Mouse (Mus musculus) left cerebral cortex, postnatal 4 days (tissue): ENCODE data around the gene Fasn. TPM values are rescaled to one million over a fixed set of nuclear protein-coding genes. Genes with fewer than 3 reads are reported as not detected.
"Not testable (repeated sequence)": the region's sequence is repeated elsewhere in the genome, so short reads cannot be mapped to it uniquely, and the experiment has no call there.

Source experiments
- DNase-seq: peaks from one replicate; pipeline ENCODE4 v3.0.0-alpha.2; 2022
- intact Hi-C: fragments of 180-260 bp; cut with DNase I; formaldehyde crosslinking; loops from one replicate; pipeline ENCODE4 v1.15.1; 2025
- total RNA-seq, 2 experiments: library from RNA; stranded (reverse); gene quantifications; 2 replicates each; pipeline ENCODE4 v1.2.3; 2021

Gene Fasn
- total RNA-seq, result 100 to 1,000 TPM; 448 to 457 TPM

GRCm38 (mm10) chr11:120823956-120824786, at the start of gene Fasn:
Gene Fasn, minus strand, starts transcription at chr11:120824547.
- intact Hi-C loops, result no loop called here

DNA sequence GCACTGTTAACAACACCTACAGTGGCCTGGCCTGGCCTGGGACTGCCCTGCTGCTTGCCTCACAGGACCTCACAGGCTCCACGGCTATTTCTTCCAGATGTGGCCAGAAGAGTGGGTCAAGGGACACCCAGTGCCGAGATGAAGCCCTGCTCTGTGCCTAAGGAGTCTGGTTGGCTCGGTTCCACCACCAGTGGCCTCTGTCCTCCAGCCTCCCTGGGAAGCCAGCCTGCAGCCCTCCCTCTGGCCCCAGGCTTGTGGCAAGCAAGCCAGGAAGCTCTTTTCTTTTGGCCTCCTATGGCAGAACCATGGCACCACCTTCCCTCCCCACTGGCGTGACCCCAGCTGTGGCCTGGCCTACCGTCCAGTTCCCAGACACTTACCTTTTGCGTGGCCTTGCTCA, 48.9 kb upstream of the Fasn start:
- no peak for DNase-seq

More at GRCm38 (mm10) chr11:120823956-120824786, at the start of gene Fasn:
- DNase-seq, result peak; percentile 100

GRCm38 (mm10) chr11:120871521-120871920, 47.2 kb upstream of the Fasn start:
- intact Hi-C loops, result no loop called here

More for the DNA sequence above, 48.9 kb upstream of the Fasn start:
- intact Hi-C loops, result no loop called here

GRCm38 (mm10) chr11:120865816-120866215, 41.5 kb upstream of the Fasn start:
- intact Hi-C loops, result no loop called here

More at GRCm38 (mm10) chr11:120871521-120871920, 47.2 kb upstream of the Fasn start:
- no peak for DNase-seq

DNA sequence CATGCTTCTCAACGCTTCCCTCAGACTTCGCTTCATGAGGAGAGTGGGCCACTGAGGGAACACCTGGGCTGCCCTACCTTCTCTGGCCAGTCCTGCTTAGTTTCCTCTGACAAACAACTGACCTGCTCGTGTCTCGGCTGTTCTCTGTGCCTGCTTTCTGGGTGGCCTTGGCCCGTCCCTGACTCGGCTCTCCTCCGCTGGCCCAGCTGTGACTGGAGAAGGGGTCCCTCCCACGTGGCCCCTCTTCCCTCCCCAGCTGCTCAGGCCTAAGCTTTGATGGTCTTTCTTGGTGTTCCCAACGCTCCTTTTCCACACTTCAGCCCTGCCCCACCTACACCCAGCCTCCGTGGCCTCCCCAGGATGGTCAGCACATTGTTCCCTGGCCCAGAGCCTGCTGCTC, 38.5 kb upstream of the Fasn start:
- DNase-seq, result no peak
- intact Hi-C loops, result no loop called here

More at GRCm38 (mm10) chr11:120865816-120866215, 41.5 kb upstream of the Fasn start:
- no peak for DNase-seq

DNA sequence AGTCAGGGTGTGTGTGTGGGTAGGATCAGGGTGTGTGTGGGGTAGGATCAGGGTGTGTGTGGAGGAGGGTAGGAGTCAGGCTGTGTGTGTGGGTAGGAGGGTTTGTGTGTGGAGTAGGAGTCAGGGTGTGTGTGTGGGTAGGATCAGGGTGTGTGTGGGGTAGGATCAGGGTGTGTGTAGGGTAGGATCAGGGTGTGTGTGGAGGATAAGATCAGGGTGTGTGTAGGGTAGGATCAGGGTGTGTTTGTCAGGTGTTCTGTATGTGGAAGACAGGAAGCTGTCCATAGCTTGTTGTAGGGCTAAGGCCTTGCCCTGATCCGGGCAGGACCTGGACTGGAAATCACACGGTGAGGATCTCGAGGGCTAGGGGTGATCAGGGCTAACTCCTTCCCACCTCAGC, 31.6 kb upstream of the Fasn start:
- DNase-seq, intact Hi-C loops: not testable (repeated sequence)

DNA sequence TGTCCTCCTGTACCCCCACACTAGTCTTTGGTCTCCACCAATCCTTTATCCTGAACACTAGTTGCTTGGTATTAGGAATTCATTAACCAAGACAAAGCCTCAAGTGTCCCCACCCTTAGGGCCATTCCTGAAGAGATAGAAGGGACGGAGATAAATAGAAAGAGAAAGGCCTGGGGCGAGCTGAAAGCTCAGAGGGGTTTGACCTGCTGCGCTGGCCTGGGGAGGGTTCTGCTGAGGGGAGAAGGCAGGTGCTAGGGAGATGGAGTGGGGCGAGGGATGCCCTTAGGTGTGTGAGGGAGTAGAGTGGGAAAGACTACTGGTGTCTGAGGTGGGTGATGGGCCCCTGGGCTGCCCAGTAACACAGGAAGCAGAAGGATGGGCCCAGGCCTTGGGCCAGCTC, 29.4 kb upstream of the Fasn start:
- intact Hi-C loops, result no loop called here

DNA sequence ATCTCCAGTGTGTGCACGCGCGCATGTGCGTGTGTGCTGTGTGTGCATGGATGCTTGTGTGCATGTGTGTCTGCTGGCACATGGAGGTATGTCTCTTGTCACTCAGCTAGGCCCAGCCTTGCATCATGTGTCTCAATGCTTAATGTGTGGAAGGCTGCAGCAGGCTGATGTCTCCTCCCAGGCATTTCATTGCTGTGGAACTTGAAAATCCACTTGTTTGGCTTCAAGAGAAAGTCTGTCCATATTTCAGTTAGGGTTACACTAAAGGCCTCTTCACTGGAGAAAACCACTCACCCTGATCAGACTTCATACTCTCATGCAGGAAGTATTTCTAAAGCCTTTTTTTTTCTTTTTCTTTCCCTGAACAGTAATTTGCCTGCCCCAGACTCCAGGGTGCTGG, 28.8 kb upstream of the Fasn start:
- intact Hi-C loops, result no loop called here

More for the DNA sequence above, 29.4 kb upstream of the Fasn start:
- no peak for DNase-seq

GRCm38 (mm10) chr11:120852083-120852935, 28.0 kb upstream of the Fasn start:
- intact Hi-C loops, result no loop called here
- no peak for DNase-seq

More for the DNA sequence above, 28.8 kb upstream of the Fasn start:
- no peak for DNase-seq

DNA sequence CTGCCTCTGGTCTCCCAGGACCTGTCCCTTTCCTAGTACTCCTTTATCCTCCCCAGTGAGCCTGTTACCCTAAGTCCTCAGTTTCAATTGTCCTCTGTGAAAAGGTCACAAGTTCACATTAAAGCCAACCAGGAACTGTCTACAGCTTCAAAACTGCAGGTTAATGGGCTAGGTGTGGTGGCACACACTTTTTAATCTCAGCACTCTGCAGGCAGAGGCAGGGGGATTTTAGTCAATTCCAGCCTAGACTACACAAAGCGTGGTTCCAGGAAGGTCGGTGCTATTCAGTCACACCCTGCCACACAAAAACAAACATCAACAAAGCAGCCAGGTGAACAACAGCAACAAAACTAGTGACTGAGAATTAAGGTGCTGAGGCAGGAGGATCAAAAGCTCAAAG, 27.2 kb upstream of the Fasn start:
- no peak for DNase-seq
- intact Hi-C loops, result no loop called here

DNA sequence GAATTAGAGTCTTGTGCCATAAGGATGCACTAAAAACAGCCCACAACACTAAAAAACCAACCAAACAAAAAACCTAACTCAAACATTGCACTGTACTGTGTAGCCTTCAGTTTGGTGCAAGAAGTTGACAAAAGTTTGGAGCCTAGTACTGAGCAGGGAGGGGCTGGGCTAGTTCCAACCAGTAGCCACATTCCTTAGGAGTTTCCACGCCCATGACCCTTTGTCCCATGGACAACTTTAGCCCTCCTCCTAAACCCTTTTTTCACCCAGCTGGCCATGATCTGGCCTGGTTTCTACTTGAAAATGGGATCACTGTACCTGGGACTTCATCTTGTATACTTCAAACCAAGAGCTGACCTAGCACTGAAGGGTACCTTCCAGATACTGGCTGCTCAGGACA, 26.8 kb upstream of the Fasn start:
- intact Hi-C loops, result no loop called here
- DNase-seq, result no peak

GRCm38 (mm10) chr11:120850331-120851030, 26.1 kb upstream of the Fasn start:
- DNase-seq, result no peak
- intact Hi-C loops, result no loop called here

DNA sequence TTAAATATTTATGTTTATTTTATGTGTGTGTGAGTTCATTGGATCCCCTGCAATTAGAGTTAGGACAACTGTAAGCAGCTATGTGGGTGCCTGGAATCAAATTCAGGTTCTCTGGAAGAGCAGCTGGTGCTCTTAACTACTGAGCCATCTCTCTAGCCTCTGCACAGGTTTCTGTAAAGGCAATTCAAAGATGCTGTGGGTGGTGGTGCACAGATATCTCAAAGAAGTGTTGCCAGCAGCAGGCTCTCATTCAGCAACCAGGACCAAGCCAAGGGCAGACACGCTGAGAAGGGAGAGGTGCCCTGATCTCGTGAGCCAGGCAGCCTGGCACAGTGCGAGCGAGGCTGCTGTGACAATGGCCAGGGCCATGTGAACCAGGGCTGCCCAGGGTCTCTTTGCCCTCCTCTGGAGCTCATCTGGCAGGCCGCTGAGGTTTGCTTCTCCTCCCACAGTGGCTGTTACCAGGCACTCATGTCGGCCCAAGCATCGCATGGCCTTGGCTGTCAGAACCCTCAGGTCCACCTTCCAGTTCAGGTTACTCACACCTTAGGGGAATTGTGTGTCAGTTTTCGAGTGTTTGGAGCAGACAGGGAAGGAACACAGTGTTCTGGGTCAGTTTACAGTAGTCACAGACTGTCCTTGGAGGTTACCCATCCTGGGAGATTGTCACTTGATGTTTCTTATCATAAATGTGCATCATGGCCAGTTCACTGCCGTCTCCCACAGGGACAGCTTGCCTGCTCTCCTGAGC, 22.6 kb upstream of the Fasn start:
- intact Hi-C loops, result no loop called here
- DNase-seq, result no peak

GRCm38 (mm10) chr11:120844329-120844728, 20.0 kb upstream of the Fasn start:
- no peak for DNase-seq
- intact Hi-C loops, result no loop called here

DNA sequence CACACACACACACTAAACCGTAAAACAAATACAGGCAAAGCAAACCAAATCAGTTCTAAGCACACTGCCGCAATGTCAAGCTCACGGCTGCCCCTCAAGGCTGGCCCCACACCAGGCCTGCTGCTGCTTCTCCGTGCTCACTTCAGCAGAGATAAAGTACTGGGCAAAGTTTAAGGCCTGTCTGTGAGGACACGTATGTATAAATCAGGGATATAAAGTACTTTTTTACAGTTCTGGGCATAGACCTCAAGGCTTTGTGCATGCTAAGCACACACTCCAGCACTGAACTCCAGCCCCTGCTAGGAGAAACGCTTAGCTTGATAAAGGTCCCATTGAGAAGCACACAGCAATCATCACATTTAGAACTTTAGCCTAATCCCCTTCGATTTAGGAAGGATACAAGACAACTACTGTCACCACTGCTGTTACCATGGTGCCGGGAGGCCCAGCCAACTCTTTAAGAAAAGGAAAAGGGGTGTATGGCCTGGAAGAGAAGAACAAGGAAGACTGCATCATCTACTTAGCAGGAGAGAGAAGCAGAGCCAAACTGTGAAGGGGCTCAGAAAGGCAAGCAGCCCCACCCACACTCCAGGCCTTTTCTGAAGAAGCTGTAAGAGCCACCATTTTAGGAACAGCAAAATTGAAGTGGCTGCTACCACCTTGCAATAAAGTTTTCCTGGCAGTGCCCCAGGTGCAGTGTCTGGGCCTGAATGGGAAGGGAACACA, 9.4 kb upstream of the Fasn start:
- no peak for DNase-seq

GRCm38 (mm10) chr11:120832962-120833361, 8.6 kb upstream of the Fasn start:
- not testable (repeated sequence) for DNase-seq

More for the DNA sequence above, 9.4 kb upstream of the Fasn start:
- intact Hi-C loops, result no loop called here

GRCm38 (mm10) chr11:120831659-120832440, 7.5 kb upstream of the Fasn start:
- intact Hi-C loops, result no loop called here
- DNase-seq, result no peak

More at GRCm38 (mm10) chr11:120832962-120833361, 8.6 kb upstream of the Fasn start:
- intact Hi-C loops, result not testable (repeated sequence)

DNA sequence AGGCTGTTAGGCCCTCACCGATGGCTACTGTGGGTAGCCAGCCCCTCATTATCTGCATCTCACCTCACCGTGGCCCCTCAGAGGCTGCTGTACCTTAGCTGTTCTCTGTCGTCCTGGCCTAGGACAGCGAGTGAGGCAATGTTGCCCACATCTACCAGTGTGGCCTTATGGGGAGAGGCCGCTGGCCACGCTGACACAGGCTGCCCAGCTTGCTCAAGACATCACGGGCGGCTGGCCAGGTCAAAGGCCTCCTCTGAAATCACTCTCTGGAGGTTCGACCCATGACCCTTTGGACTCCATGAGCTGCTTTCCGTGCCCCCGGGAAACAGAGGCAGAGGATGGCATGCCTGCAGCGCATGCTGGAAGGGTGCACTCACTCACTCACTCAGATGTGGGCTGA, 6.3 kb upstream of the Fasn start:
- DNase-seq, result no peak
- intact Hi-C loops, result no loop called here
